Mouse (Mus musculus): ENCODE data around the gene Ifna16. TPM values are rescaled to one million over a fixed set of nuclear protein-coding genes. Genes with fewer than 3 reads are reported as not detected.

Ifna16 gene
- polyA plus RNA-seq, 1 experiment, result not detected

GRCm38 (mm10) chr4:88681353-88681752 lies 4.6 kb upstream of the Ifna16 start:
- H3K9ac ChIP-seq (ENCODE audit: low read depth, poor library complexity, severe bottlenecking), result no peak overlapping the region
- TF ChIP-seq CTCF (IDR thresholded peaks at IDR 0.05; ENCODE audit: low read depth, low read length) (no peak), POLR2A (IDR thresholded peaks at IDR 0.05; ENCODE audit: insufficient read depth, low read length) (no peak), EP300 (IDR thresholded peaks at IDR 0.05; ENCODE audit: insufficient read depth, low read depth, low read length) (no peak)
- no peaks in the 10 kb centered on the region for H3K9me3 ChIP-seq (replicated peaks; ENCODE audit: control insufficient read depth, insufficient read depth, low read length, poor library complexity, severe bottlenecking)

GRCm38 (mm10) chr4:88680362-88680761 lies 3.6 kb upstream of the Ifna16 start:
- H3K36me3 ChIP-seq (ENCODE audit: control insufficient read depth, insufficient read depth, low read length, poor library complexity, severe bottlenecking), result no peaks in the 10 kb centered on the region
- H3K4me1 ChIP-seq (ENCODE audit: control insufficient read depth, insufficient read depth, low read length), result no peaks in the 10 kb centered on the region
- H3K27me3 ChIP-seq (ENCODE audit: control insufficient read depth, insufficient read depth, low read length, poor library complexity, severe bottlenecking), result no peaks in the 10 kb centered on the region
- TF ChIP-seq POLR2A (IDR thresholded peaks at IDR 0.05; ENCODE audit: insufficient read depth, low read length), result no peak
- no peak for TF ChIP-seq EP300 (IDR thresholded peaks at IDR 0.05; ENCODE audit: insufficient read depth, low read depth, low read length)
- TF ChIP-seq CTCF (IDR thresholded peaks at IDR 0.05; ENCODE audit: low read depth, low read length), result no peak
- no peak overlapping the region for H3K27ac ChIP-seq (ENCODE audit: insufficient read depth, low read length)
- H3K4me3 ChIP-seq (ENCODE audit: low read depth, low read length), result no peak overlapping the region
- H3K9me3 ChIP-seq (replicated peaks; ENCODE audit: control insufficient read depth, insufficient read depth, low read length, poor library complexity, severe bottlenecking), result no peaks in the 10 kb centered on the region
- no peak overlapping the region for H3K9ac ChIP-seq (ENCODE audit: low read depth, poor library complexity, severe bottlenecking)

More at GRCm38 (mm10) chr4:88681353-88681752, 4.6 kb upstream of the Ifna16 start:
- Histone ChIP-seq H3K36me3 (ENCODE audit: control insufficient read depth, insufficient read depth, low read length, poor library complexity, severe bottlenecking) (no peaks in the 10 kb centered on the region), H3K4me1 (ENCODE audit: control insufficient read depth, insufficient read depth, low read length) (no peaks in the 10 kb centered on the region), H3K4me3 (ENCODE audit: low read depth, low read length) (no peak overlapping the region), H3K27ac (ENCODE audit: insufficient read depth, low read length) (no peak overlapping the region), H3K27me3 (ENCODE audit: control insufficient read depth, insufficient read depth, low read length, poor library complexity, severe bottlenecking) (no peaks in the 10 kb centered on the region)

GRCm38 (mm10) chr4:88655461-88655860 lies 21.3 kb downstream of the Ifna16 start:
- no peak overlapping the region for H3K9ac ChIP-seq (ENCODE audit: low read depth, poor library complexity, severe bottlenecking)
- no peak overlapping the region for H3K27ac ChIP-seq (ENCODE audit: insufficient read depth, low read length)
- no peak overlapping the region for H3K4me3 ChIP-seq (ENCODE audit: low read depth, low read length)
- peaks cover 5% of the 10 kb centered on the region for H3K9me3 ChIP-seq (replicated peaks; ENCODE audit: control insufficient read depth, insufficient read depth, low read length, poor library complexity, severe bottlenecking)
- H3K36me3 ChIP-seq (ENCODE audit: control insufficient read depth, insufficient read depth, low read length, poor library complexity, severe bottlenecking), result no peaks in the 10 kb centered on the region
- no peaks in the 10 kb centered on the region for H3K4me1 ChIP-seq (ENCODE audit: control insufficient read depth, insufficient read depth, low read length)
- TF ChIP-seq CTCF (IDR thresholded peaks at IDR 0.05; ENCODE audit: low read depth, low read length) (no peak), POLR2A (IDR thresholded peaks at IDR 0.05; ENCODE audit: insufficient read depth, low read length) (no peak), EP300 (IDR thresholded peaks at IDR 0.05; ENCODE audit: insufficient read depth, low read depth, low read length) (0 out of 2 replicates have a peak, but pooled peaks have one; percentile 28)
- no peaks in the 10 kb centered on the region for H3K27me3 ChIP-seq (ENCODE audit: control insufficient read depth, insufficient read depth, low read length, poor library complexity, severe bottlenecking)

GRCm38 (mm10) chr4:88653644-88654043 lies 23.1 kb downstream of the Ifna16 start:
- Histone ChIP-seq H3K9me3 (replicated peaks; ENCODE audit: control insufficient read depth, insufficient read depth, low read length, poor library complexity, severe bottlenecking) (peaks cover 5% of the 10 kb centered on the region), H3K9ac (ENCODE audit: low read depth, poor library complexity, severe bottlenecking) (no peak overlapping the region), H3K27ac (ENCODE audit: insufficient read depth, low read length) (peak overlapping the region; percentile 93), H3K4me3 (ENCODE audit: low read depth, low read length) (no peak overlapping the region), H3K27me3 (ENCODE audit: control insufficient read depth, insufficient read depth, low read length, poor library complexity, severe bottlenecking) (no peaks in the 10 kb centered on the region; the same call in 1 of the 2 replicates), H3K4me1 (ENCODE audit: control insufficient read depth, insufficient read depth, low read length) (no peaks in the 10 kb centered on the region), H3K36me3 (ENCODE audit: control insufficient read depth, insufficient read depth, low read length, poor library complexity, severe bottlenecking) (no peaks in the 10 kb centered on the region)
- peak; percentile 57 for TF ChIP-seq EP300 (IDR thresholded peaks at IDR 0.05; ENCODE audit: insufficient read depth, low read depth, low read length)
- TF ChIP-seq CTCF (IDR thresholded peaks at IDR 0.05; ENCODE audit: low read depth, low read length), result no peak
- TF ChIP-seq POLR2A (IDR thresholded peaks at IDR 0.05; ENCODE audit: insufficient read depth, low read length), result no peak

- Histone ChIP-seq H3K27ac (ENCODE audit: insufficient read depth, low read length) (peak within 1 kb of the TSS; percentile 41; the same call in 1 of the 2 replicates), H3K9ac (ENCODE audit: low read depth, poor library complexity, severe bottlenecking) (no peak within 1 kb of the TSS), H3K9me3 (replicated peaks; ENCODE audit: control insufficient read depth, insufficient read depth, low read length, poor library complexity, severe bottlenecking) (peaks cover 11% of the 10 kb centered on the region), H3K36me3 (ENCODE audit: control insufficient read depth, insufficient read depth, low read length, poor library complexity, severe bottlenecking) (no peaks in the 10 kb centered on the region), H3K4me3 (ENCODE audit: low read depth, low read length) (no peak within 1 kb of the TSS), H3K27me3 (ENCODE audit: control insufficient read depth, insufficient read depth, low read length, poor library complexity, severe bottlenecking) (no peaks in the 10 kb centered on the region; the same call in 1 of the 2 replicates), H3K4me1 (ENCODE audit: control insufficient read depth, insufficient read depth, low read length) (no peaks in the 10 kb centered on the region)
- TF ChIP-seq EP300 (IDR thresholded peaks at IDR 0.05; ENCODE audit: insufficient read depth, low read depth, low read length) (no peak), CTCF (IDR thresholded peaks at IDR 0.05; ENCODE audit: low read depth, low read length) (no peak), POLR2A (IDR thresholded peaks at IDR 0.05; ENCODE audit: insufficient read depth, low read length) (no peak)
Measured at GRCm38 (mm10) chr4:88644359-88644758, 32.4 kb downstream of the Ifna16 start, which contains the start of gene Ifna13. Gene Ifna13, minus strand, starts transcription at chr4:88644459.

GRCm38 (mm10) chr4:88642526-88642925 lies 34.2 kb downstream of the Ifna16 start:
- H3K9ac ChIP-seq (ENCODE audit: low read depth, poor library complexity, severe bottlenecking), result no peak overlapping the region
- H3K27ac ChIP-seq (ENCODE audit: insufficient read depth, low read length), result no peak overlapping the region
- no peak overlapping the region for H3K4me3 ChIP-seq (ENCODE audit: low read depth, low read length)
- H3K27me3 ChIP-seq (ENCODE audit: control insufficient read depth, insufficient read depth, low read length, poor library complexity, severe bottlenecking), result no peaks in the 10 kb centered on the region
- peaks cover 11% of the 10 kb centered on the region for H3K9me3 ChIP-seq (replicated peaks; ENCODE audit: control insufficient read depth, insufficient read depth, low read length, poor library complexity, severe bottlenecking)
- H3K36me3 ChIP-seq (ENCODE audit: control insufficient read depth, insufficient read depth, low read length, poor library complexity, severe bottlenecking), result no peaks in the 10 kb centered on the region
- TF ChIP-seq POLR2A (IDR thresholded peaks at IDR 0.05; ENCODE audit: insufficient read depth, low read length), result no peak
- TF ChIP-seq CTCF (IDR thresholded peaks at IDR 0.05; ENCODE audit: low read depth, low read length), result no peak
- no peak for TF ChIP-seq EP300 (IDR thresholded peaks at IDR 0.05; ENCODE audit: insufficient read depth, low read depth, low read length)
- H3K4me1 ChIP-seq (ENCODE audit: control insufficient read depth, insufficient read depth, low read length), result no peaks in the 10 kb centered on the region
